Mouse (Mus musculus) gastrocnemius, postnatal 25 days (tissue): ENCODE data around the gene Prickle2. TPM values are rescaled to one million over a fixed set of nuclear protein-coding genes. Genes with fewer than 3 reads are reported as not detected.
A peak's percentile ranks its signal among the peaks of the same experiment; 100 is the strongest.

Source experiments
- DNase-seq: peaks from one replicate; pipeline ENCODE4 v3.0.0; 2022
- total RNA-seq, 2 experiments: library from RNA; stranded (reverse); gene quantifications; 1 replicate in 1 of 2; 2 replicates in 1 of 2; pipeline ENCODE4 v1.2.3; 2021

Gene Prickle2
- total RNA-seq, 2 experiments from 2014 or later: 1.8 to 2.4 TPM

GRCm38 (mm10) chr6:92667544-92667943, 38.4 kb downstream of the Prickle2 start:
- no peak for DNase-seq

GRCm38 (mm10) chr6:92665530-92665989, 40.4 kb downstream of the Prickle2 start:
- DNase-seq: peak; percentile 33

- no peak for DNase-seq
These were observed 42.1 kb downstream of the Prickle2 start for GRCm38 (mm10) chr6:92663885-92664284.

GRCm38 (mm10) chr6:92663433-92663832, 42.5 kb downstream of the Prickle2 start:
- no peak for DNase-seq

- DNase-seq: no peak
These were observed 56.9 kb downstream of the Prickle2 start for GRCm38 (mm10) chr6:92649063-92649462.

- DNase-seq: no peak
These were observed 57.4 kb downstream of the Prickle2 start for GRCm38 (mm10) chr6:92648571-92648970.

GRCm38 (mm10) chr6:92642929-92643328, 63.0 kb downstream of the Prickle2 start:
- no peak for DNase-seq

- DNase-seq: no peak
These were observed 64.0 kb downstream of the Prickle2 start for GRCm38 (mm10) chr6:92641956-92642355.

GRCm38 (mm10) chr6:92640896-92641295, 65.1 kb downstream of the Prickle2 start:
- DNase-seq: no peak

GRCm38 (mm10) chr6:92636431-92636830, 69.5 kb downstream of the Prickle2 start:
- no peak for DNase-seq

GRCm38 (mm10) chr6:92634876-92635468, 71.0 kb downstream of the Prickle2 start:
- DNase-seq: no peak

GRCm38 (mm10) chr6:92630991-92631390, 75.0 kb downstream of the Prickle2 start:
- DNase-seq: no peak

- no peak for DNase-seq
These were observed 78.2 kb downstream of the Prickle2 start for GRCm38 (mm10) chr6:92627711-92628110.

GRCm38 (mm10) chr6:92627048-92627617, 78.8 kb downstream of the Prickle2 start:
- no peak for DNase-seq

GRCm38 (mm10) chr6:92625923-92626322, 80.0 kb downstream of the Prickle2 start:
- DNase-seq: no peak

GRCm38 (mm10) chr6:92624306-92624705, 81.6 kb downstream of the Prickle2 start:
- DNase-seq: no peak

GRCm38 (mm10) chr6:92617183-92617582, 88.8 kb downstream of the Prickle2 start:
- no peak for DNase-seq

GRCm38 (mm10) chr6:92614771-92615170, 91.2 kb downstream of the Prickle2 start:
- DNase-seq: no peak

GRCm38 (mm10) chr6:92612151-92612769, 93.7 kb downstream of the Prickle2 start:
- no peak for DNase-seq

GRCm38 (mm10) chr6:92609682-92610235, 96.2 kb downstream of the Prickle2 start:
- no peak for DNase-seq

- no peak for DNase-seq
These were observed 96.9 kb downstream of the Prickle2 start for GRCm38 (mm10) chr6:92609078-92609477.

GRCm38 (mm10) chr6:92605156-92605555, 100.8 kb downstream of the Prickle2 start:
- no peak for DNase-seq

- no peak for DNase-seq
These were observed 109.6 kb downstream of the Prickle2 start for GRCm38 (mm10) chr6:92596340-92596739.
